Mouse (Mus musculus) C2C12 (cell line): ENCODE results near the gene Lrrc37a. TPM values are rescaled to one million over a fixed set of nuclear protein-coding genes. Genes with fewer than 3 reads are reported as not detected.

Experiments used
- H3K27me3 ChIP-seq: one replicate; pipeline ENCODE4 v1.6.1; 2011; ENCODE audit not compliant: control insufficient read depth, insufficient read depth, insufficient read length
- H3K36me3 ChIP-seq: one replicate; pipeline ENCODE4 v1.6.1; 2011; ENCODE audit not compliant: control insufficient read depth, insufficient read depth
- H3K4me3 ChIP-seq: one replicate; pipeline ENCODE4 v1.5.1; 2011; ENCODE audit warnings: mild to moderate bottlenecking, control low read depth; ENCODE audit not compliant: poor library complexity, insufficient read depth, severe bottlenecking
- H3K79me2 ChIP-seq: one replicate; pipeline ENCODE4 v1.6.1; 2011; ENCODE audit not compliant: control insufficient read depth, insufficient read depth
- H3K79me3 ChIP-seq: one replicate; pipeline ENCODE4 v1.6.1; 2011; ENCODE audit warnings: low read depth, control low read depth
- H3ac ChIP-seq: one replicate; pipeline ENCODE3; 2011; ENCODE audit warnings: low read depth; ENCODE audit not compliant: control insufficient read depth, insufficient read length
- CEBPB ChIP-seq: IDR thresholded peaks from one replicate; pipeline ENCODE4 v1.6.1; 2011; ENCODE audit warnings: low read depth, mild to moderate bottlenecking, control low read depth, moderate library complexity
- CTCF ChIP-seq: IDR thresholded peaks from one replicate; pipeline ENCODE4 v1.5.1; 2011; ENCODE audit not compliant: control insufficient read depth, insufficient read depth, insufficient read length
- FOSL1 ChIP-seq: IDR thresholded peaks from one replicate; pipeline ENCODE4 v1.8.0; 2011; ENCODE audit warnings: mild to moderate bottlenecking, low read length; ENCODE audit not compliant: poor library complexity, insufficient read depth, severe bottlenecking
- MAX ChIP-seq: IDR thresholded peaks from one replicate; pipeline ENCODE4 v1.6.1; 2011; ENCODE audit warnings: mild to moderate bottlenecking, control low read depth
- MYOD1 ChIP-seq: IDR thresholded peaks from one replicate; pipeline ENCODE4 v1.6.1; 2011; ENCODE audit warnings: low read depth; ENCODE audit not compliant: control insufficient read depth, insufficient read length
- MYOG ChIP-seq: IDR thresholded peaks from one replicate; pipeline ENCODE4 v1.6.1; 2011; ENCODE audit not compliant: control insufficient read depth, insufficient read length; ENCODE audit errors: extremely low read depth
- USF1 ChIP-seq: IDR thresholded peaks from one replicate; pipeline ENCODE4 v1.6.1; 2011; ENCODE audit warnings: low read depth, mild to moderate bottlenecking, control low read depth, moderate library complexity
- polyA plus RNA-seq: library from polyadenylated mRNA; unstranded; fragments of >200 nt; fragmentation: generic; extraction: Trizol; gene quantifications from one replicate; pipeline ENCODE4 v1.2.1, GENCODE M21; 2012; ENCODE audit warnings: missing spikeins

The Lrrc37a gene
- polyA plus RNA-seq, 1 experiment = not detected

DNA sequence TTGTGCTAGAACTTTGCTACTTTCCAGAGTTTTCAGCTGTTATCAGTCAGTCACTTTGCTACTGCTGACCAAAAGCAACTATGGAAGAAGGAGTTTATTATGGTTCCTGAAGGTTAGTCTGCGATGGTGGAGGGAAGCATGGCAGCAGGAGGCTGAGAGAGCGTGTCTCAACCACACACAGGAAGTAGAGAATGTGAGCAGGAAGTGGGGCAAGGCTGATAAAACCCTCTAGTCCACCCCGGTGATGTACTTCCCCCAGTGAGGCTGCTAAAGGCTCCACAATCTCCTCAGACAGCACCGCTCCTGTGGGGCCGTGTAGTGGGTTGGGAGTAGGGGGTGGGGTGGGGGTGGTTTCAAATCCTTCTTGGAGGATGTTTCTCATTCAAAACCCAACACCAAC, 68.1 kb downstream of the Lrrc37a start:
- no peak overlapping the region for H3K4me3 ChIP-seq
- H3ac ChIP-seq = no peak overlapping the region
- no peaks in the 10 kb centered on the region for H3K79me2 ChIP-seq
- no peaks in the 10 kb centered on the region for H3K36me3 ChIP-seq
- H3K79me3 ChIP-seq = no peaks in the 10 kb centered on the region
- peaks cover 88% of the 10 kb centered on the region for H3K27me3 ChIP-seq
- TF ChIP-seq USF1 = no peak
- no peak for TF ChIP-seq FOSL1
- TF ChIP-seq MYOG = no peak
- TF ChIP-seq MYOD1 = no peak
- TF ChIP-seq MAX = no peak
- no peak for TF ChIP-seq CEBPB

DNA sequence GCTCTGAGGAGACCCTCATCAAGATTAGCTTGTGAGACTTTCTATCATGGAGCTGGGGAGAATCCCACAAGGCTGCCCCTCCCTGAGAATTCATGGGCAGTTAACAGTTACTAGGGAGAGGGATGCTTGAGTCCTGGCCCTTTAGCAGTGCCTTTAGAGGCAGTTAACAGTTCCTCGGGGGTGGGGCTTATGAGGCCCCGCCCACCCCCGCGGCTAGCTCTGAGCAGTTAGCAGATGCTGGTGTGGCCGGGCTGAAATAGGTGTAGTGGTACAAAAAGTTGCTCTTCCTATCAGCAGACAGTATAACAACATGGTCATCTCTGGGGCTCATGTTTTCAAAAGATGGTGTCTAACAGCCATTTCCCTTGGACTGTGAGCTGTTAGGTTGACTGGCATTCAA, 79.4 kb downstream of the Lrrc37a start:
- peaks cover 35% of the 10 kb centered on the region for H3K27me3 ChIP-seq
- no peaks in the 10 kb centered on the region for H3K79me3 ChIP-seq
- no peak overlapping the region for H3ac ChIP-seq
- no peaks in the 10 kb centered on the region for H3K36me3 ChIP-seq
- TF ChIP-seq MAX (no peak), MYOG (no peak), CEBPB (no peak)
- no peaks in the 10 kb centered on the region for H3K79me2 ChIP-seq
- no peak overlapping the region for H3K4me3 ChIP-seq

DNA sequence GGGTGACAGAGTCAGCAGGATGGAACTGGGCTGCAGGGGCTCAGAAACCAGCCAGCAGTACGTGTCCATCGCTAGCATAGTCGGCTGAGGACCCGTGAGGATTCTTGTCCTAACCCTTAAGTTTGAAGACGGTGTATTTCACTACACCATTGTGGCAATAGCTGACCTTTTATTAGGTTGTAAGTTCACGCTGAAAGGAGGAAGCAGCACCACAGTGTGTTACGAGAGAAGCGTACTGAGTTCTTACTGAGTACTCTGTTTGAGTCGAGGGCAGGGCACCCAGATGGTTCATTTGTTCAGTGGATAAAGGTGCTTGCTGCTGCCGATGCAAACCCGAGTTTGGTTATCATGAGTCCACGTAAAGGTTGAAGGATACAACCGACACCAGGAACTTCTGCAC, 84.7 kb downstream of the Lrrc37a start:
- no peaks in the 10 kb centered on the region for H3K36me3 ChIP-seq
- TF ChIP-seq FOSL1 = no peak
- TF ChIP-seq MYOD1 = no peak
- no peak for TF ChIP-seq MAX
- TF ChIP-seq CEBPB = no peak
- no peak for TF ChIP-seq MYOG
- no peak for TF ChIP-seq USF1
- no peak for TF ChIP-seq CTCF
- H3K79me2 ChIP-seq = no peaks in the 10 kb centered on the region
- H3K79me3 ChIP-seq = no peaks in the 10 kb centered on the region
- no peak overlapping the region for H3ac ChIP-seq
- peaks cover 5% of the 10 kb centered on the region for H3K27me3 ChIP-seq
- H3K4me3 ChIP-seq = no peak overlapping the region

DNA sequence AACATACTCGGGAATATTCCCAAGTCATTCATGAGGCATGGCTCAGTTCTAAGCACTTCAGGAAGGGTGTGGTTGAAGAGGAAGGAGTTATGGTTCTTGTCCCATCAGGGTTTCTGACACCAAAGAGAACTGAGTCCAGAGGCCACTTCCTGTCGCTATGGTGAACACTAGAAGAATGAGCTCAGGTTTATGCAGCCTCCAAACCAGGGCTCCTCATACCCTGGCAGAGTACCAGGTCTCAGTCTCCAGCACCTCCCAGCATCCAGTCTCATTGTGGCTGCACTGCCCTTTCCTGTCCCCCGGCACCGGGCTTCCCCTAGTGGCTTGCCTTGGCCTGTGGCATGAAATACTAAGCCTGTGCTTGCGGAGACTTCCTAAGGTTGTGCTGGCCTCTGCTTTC, 85.2 kb downstream of the Lrrc37a start:
- Histone ChIP-seq H3K79me2 (no peaks in the 10 kb centered on the region), H3K27me3 (peaks cover 8% of the 10 kb centered on the region), H3K4me3 (no peak overlapping the region), H3ac (no peak overlapping the region), H3K36me3 (no peaks in the 10 kb centered on the region), H3K79me3 (no peaks in the 10 kb centered on the region)
- TF ChIP-seq MAX = no peak
- TF ChIP-seq CTCF = no peak
- no peak for TF ChIP-seq CEBPB

DNA sequence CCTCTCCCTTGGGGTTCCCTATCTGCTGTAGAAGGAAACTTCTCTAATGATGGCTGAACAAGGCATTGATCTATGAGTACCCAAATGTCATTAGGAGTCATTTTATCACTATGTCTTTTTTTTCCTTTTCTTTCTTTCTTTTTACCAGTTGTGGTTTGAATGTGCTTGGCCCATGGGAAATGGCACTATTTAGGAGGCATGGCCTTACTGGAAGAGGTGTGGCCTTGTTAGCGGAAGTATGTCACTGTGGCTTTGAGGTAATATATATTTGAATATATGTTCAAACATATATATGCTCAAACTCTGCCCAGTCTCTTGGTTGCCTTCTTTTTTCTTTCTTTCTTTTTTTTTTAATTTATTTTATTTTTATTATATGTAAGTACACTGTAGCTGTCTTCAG, 90.9 kb downstream of the Lrrc37a start:
- peaks cover 36% of the 10 kb centered on the region for H3K79me2 ChIP-seq
- TF ChIP-seq MYOD1 (no peak), USF1 (no peak), CTCF (no peak), CEBPB (no peak), MYOG (no peak), MAX (no peak), FOSL1 (no peak)
- H3K36me3 ChIP-seq = peaks cover 4% of the 10 kb centered on the region
- H3ac ChIP-seq = no peak overlapping the region
- H3K79me3 ChIP-seq = peaks cover 17% of the 10 kb centered on the region
- no peak overlapping the region for H3K4me3 ChIP-seq
- peaks cover 4% of the 10 kb centered on the region for H3K27me3 ChIP-seq

DNA sequence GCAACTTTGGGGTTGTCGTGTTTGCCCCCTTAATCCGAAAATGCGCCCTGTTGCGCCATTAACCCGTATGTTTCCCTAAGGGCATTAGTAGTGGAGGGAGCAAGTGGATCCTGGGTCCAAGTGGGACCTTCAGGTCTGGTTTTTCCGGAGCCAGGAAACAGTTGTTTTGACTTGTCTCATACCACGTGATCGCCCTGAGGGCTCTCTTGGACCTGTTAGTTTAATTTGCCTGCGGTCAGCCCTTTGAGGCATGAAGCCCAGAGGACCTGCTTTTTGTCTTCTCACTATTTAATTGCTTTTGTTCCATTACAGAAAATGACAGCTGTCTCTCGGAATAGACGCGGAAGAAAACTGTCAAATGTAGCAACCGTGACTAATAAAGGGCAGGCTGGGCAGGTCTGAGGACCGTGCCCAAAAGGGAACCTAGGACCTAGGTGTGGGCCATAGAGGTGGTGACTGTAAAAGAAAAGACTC, 91.4 kb downstream of the Lrrc37a start:
- Histone ChIP-seq H3K79me3 (peaks cover 17% of the 10 kb centered on the region), H3K79me2 (peaks cover 36% of the 10 kb centered on the region), H3K27me3 (peaks cover 4% of the 10 kb centered on the region), H3K4me3 (peak overlapping the region; percentile 85), H3K36me3 (peaks cover 5% of the 10 kb centered on the region), H3ac (peak overlapping the region; percentile 38)
- TF ChIP-seq CTCF (no peak), USF1 (peak; percentile 34), CEBPB (no peak), FOSL1 (no peak), MAX (peak; percentile 18)
